18 mouse cellular contexts compared by ENCODE assay signal in the genomic region with DNA sequence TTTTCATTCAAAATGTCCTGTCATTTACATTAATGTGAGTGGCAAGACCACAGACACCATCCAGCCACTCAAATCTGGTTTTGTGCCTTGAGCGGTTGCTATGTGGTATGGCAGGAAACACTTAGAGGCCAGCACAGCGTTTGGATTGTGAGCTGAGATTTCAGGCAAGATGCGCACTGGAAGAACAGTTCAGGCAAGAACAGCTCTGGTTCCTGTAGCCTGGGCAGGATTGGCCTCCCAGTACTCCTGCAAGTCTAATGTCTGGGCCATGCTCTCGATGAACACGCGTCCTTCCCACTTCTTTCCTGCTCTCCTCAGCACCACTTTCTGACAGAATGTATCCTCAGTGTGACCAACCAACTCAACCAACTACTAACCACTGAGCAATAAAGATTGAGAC. TPM values are rescaled to one million over a fixed set of nuclear protein-coding genes. Genes with fewer than 3 reads are reported as not detected.
DNase-seq lines count a peak whose midpoint lies in the region.
"Had no signal": no experiment of that assay in that cellular context is flagged by ENCODE, and none has a peak within 500 bp of the region (broad histone marks: within the 10 kb centered on the region; RNA-seq: fewer than 3 reads in every experiment).

No protein-coding gene starts in this region.

- no peak overlapping the region for H3K27ac ChIP-seq in heart, embryonic 10.5 days

- intact Hi-C loops in heart, postnatal 10 days (cut with DNase I), result no loop called here

- peaks cover 54% of the 10 kb centered on the region for H3K36me3 ChIP-seq in heart, embryonic 10.5 days
- H3K36me3 ChIP-seq: G1E had no signal

- H3K9me3 ChIP-seq in heart, embryonic 10.5 days, result no peaks in the 10 kb centered on the region
- H3K9me3 ChIP-seq: G1E had no signal

- 92% methylated on average over 6 of the region's 6 CpGs for whole genome bisulfite sequencing in heart, embryonic 10.5 days

- DNase-seq in heart, adult 11 months, result peak; percentile 56
- DNase-seq in heart, postnatal 4 days, result no peak
- DNase-seq in heart, embryonic 10.5 days (ENCODE audit: low spot score), result peak; percentile 58
- DNase-seq in heart, postnatal 10 days, result no peak
- DNase-seq: adrenal gland, adult 2 months; adrenal gland, adult 8-10 months; adrenal gland, postnatal 10 days; adrenal gland, postnatal 14 days; adrenal gland, postnatal 25 days; adrenal gland, postnatal 36 days; B cell, adult 2 months; cerebellum, adult 11 months; cerebellum, adult 11-12 months; cerebellum, adult 18-20 months had no signal

- H3K4me1 ChIP-seq in heart, embryonic 10.5 days, result no peaks in the 10 kb centered on the region

- H3K4me3 ChIP-seq in heart, embryonic 10.5 days, result no peak overlapping the region

- no peaks in the 10 kb centered on the region for H3K27me3 ChIP-seq in heart, embryonic 10.5 days (ENCODE audit: insufficient read depth, poor library complexity, severe bottlenecking)
- H3K27me3 ChIP-seq: CH12.LX, Patski had no signal

RNA-seq across cellular contexts. Expression of a gene that starts 5.4 kb away (rescaled TPM):
- total RNA-seq in heart, postnatal 4 days (2021), result under 1 TPM in 1 of 2 experiments, not detected in 1; 0.09 TPM
- polyA plus RNA-seq in heart, embryonic 10.5 days (2016; fragmentation: Nextera tagmentation; extraction: Ambion mirVana), result 0.07 and 0.24 TPM in 2 replicates
- not detected for total RNA-seq in heart, postnatal 10 days (2021)
- total RNA-seq: adrenal gland, postnatal 25 days had no signal
- polyA plus RNA-seq: C2C12, G1E had no signal

Comparison
In these comparisons a context has a peak if more than half of its experiments do, and no peak if none do; other contexts are left out.
1. DNase-seq: peak in heart, adult 11 months (single experiment) and heart, embryonic 10.5 days (single experiment); none in heart, postnatal 4 days (single experiment) and heart, postnatal 10 days (0 of 2).